Mouse (Mus musculus): ENCODE measurements around the gene Mef2d.

Gene Mef2d

GRCm38 (mm10) chr3:88138336-88139242 is 3.6 kb upstream of the Mef2d start:
- DNase-seq: peak; percentile 95

- no peak for DNase-seq
Observed at GRCm38 (mm10) chr3:88139243-88140177, 2.7 kb upstream of the Mef2d start.

- peak; percentile 59 for DNase-seq
Observed at GRCm38 (mm10) chr3:88140178-88140902, 1.8 kb upstream of the Mef2d start.

GRCm38 (mm10) chr3:88140903-88141430 is 1.2 kb upstream of the Mef2d start:
- DNase-seq: no peak

- DNase-seq: no peak
Observed at GRCm38 (mm10) chr3:88141439-88141786, 759 bp upstream of the Mef2d start.

- no peak for DNase-seq
Observed at GRCm38 (mm10) chr3:88142546-88142915, 359 bp downstream of the Mef2d start.

- peak; percentile 80 for DNase-seq
Observed at GRCm38 (mm10) chr3:88142916-88143771, 972 bp downstream of the Mef2d start.

GRCm38 (mm10) chr3:88143961-88144486 is 1.9 kb downstream of the Mef2d start:
- peak; percentile 46 for DNase-seq

GRCm38 (mm10) chr3:88144648-88145410 is 2.7 kb downstream of the Mef2d start:
- peak; percentile 66 for DNase-seq

- no peak for DNase-seq
Observed at GRCm38 (mm10) chr3:88145411-88145782, 3.2 kb downstream of the Mef2d start.

- DNase-seq: no peak
Observed at GRCm38 (mm10) chr3:88145952-88146351, 3.8 kb downstream of the Mef2d start.

GRCm38 (mm10) chr3:88146376-88147112 is 4.4 kb downstream of the Mef2d start:
- DNase-seq: no peak

- DNase-seq: no peak
Observed at GRCm38 (mm10) chr3:88147444-88147843, 5.3 kb downstream of the Mef2d start.

GRCm38 (mm10) chr3:88147866-88148265 is 5.7 kb downstream of the Mef2d start:
- DNase-seq: no peak

GRCm38 (mm10) chr3:88148354-88148753 is 6.2 kb downstream of the Mef2d start:
- no peak for DNase-seq

GRCm38 (mm10) chr3:88148776-88149509 is 6.8 kb downstream of the Mef2d start:
- peak; percentile 59 for DNase-seq

GRCm38 (mm10) chr3:88149510-88149974 is 7.4 kb downstream of the Mef2d start:
- no peak for DNase-seq

GRCm38 (mm10) chr3:88150061-88150998 is 8.2 kb downstream of the Mef2d start:
- DNase-seq: no peak

Data from kidney, adult 18-20 months (tissue).